Mouse (Mus musculus): Measurements from ENCODE around the gene Stx1a.

GRCm38 (mm10) chr5:135023344-135024173 is at the start of gene Stx1a:
- TF ChIP-seq CTCF (conservative IDR thresholded peaks at IDR 0.05; ENCODE audit: insufficient read depth, insufficient read length, low read depth, low read length) (no peak), POLR2A (IDR thresholded peaks at IDR 0.05; ENCODE audit: low read depth, low read length) (no peak)
